Mouse (Mus musculus): ENCODE measurements around the gene Camkv.

DNA sequence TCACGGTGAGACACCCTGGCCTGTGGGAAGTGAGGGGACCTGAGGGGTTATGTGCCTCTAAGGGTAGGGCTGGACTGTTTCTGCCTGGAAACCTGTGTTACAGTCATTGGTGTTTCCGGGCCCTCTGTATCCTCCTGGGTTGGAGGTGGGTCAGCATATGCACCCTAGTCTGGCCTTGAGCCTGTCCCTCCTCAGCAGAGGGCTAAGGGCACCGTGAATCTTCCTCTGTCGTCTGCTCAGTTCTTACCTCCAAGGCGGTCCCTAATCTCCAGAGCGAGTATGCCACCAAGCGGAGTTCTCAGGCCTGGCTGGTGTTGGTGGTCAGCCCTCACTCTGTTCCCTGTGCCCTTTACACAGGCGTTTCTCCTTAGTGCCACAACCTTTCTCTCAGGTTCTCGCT, 27.4 kb downstream of the Camkv start:
- TF ChIP-seq TAL1 (IDR thresholded peaks at IDR 0.05; ENCODE audit: low read length) (no peak), GATA1 (IDR thresholded peaks at IDR 0.05; ENCODE audit: low read length) (no peak)
